Mouse (Mus musculus) lung, postnatal 10 days (tissue): ENCODE data around the gene Gpn2.
A peak's percentile ranks its signal among the peaks of the same experiment; 100 is the strongest.

Experiments used
- DNase-seq: peaks from one replicate; pipeline ENCODE4 v3.0.0; 2021

The Gpn2 gene

DNA sequence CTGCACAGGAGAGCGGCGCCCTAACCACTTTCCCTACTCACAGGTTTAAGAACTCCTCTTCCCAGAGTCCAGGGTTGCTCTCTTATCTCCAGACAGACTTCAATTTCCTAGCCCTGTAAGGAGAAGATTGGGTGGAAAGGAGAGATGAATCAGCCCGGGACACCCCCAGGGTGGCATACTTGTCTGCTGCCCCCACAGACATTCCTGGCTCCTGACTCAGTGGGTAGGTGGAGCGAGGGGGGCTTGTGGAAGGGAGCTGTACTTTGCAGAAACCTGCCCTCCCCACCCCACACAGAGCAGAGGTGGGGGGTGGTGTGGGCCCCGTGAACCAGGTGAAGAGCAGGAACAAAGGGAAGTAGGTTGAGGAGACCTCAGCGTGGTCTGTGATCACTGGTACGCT lies 11.4 kb downstream of the Gpn2 start:
- no peak for DNase-seq

DNA sequence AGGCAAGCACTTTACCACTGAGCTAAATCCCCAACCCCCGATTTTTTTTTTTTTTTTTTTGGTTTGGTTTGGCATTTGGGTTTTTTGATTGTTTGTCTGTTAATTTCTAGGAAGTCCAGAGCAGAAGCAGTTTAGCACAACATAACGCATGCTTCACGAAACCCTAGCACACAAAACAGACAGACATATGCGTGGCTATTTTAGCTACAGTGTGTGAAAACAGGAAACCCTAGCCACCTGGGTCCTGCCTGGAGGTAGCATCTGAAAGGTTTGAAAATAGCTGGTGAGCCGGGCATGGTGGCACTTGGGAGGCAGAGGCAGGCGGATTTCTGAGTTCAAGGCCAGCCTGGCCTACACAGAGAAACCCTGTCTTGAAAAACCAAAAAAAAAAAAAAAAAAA lies 11.9 kb downstream of the Gpn2 start:
- no peak for DNase-seq

- DNase-seq = no peak
These were observed 14.5 kb downstream of the Gpn2 start for GRCm38 (mm10) chr4:133598616-133599015.

DNA sequence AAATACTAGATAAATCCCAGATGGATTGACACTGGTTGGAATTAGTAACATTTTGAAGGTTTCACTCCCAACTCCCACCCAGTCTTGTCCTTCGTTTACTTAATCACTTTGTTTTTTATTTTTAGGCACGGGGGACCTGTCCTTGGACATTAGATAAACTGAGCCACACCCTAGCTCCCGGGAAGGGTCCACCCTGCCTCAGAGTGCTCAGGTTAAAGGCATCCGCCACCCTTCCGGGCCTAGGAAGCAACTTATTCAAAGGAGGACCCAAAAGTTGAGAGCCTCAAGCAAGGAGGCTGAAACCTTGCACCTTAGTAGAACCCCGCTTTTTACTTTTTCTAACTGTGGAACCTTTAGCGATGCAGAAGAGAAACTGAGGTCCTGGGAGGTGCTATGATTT lies 15.0 kb downstream of the Gpn2 start:
- DNase-seq = no peak

DNA sequence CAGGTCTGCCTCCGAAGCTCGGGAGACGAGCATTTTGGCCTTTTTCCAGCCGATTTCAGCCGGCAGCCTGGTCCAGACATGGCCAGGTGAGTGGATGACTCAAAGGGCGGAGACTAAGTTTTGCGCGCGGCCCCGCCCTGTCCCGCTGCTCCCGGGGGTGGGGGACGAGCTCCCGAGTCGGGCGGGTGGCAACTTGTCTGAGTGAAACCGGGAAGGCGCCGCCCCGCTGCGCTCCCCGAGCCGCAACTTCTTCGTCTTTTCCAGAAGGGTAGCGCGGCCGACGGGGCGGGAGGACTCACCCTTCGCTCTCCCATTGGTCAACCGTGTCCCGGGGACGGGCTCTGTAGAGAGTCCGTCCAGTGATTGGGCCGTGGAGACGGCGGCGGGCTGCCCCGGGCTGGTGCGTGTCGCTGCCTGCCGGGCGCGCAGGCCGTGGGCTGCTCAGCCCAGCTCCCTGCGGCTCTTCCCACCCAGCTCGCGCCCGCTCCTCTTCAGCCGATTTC lies 15.5 kb downstream of the Gpn2 start:
- DNase-seq = peak; percentile 95

- no peak for DNase-seq
These were observed 16.1 kb downstream of the Gpn2 start for GRCm38 (mm10) chr4:133600306-133600705.

GRCm38 (mm10) chr4:133601721-133602218 lies 17.6 kb downstream of the Gpn2 start, which contains the start of gene Sfn:
TSS of gene Sfn (minus strand) at chr4:133602168.
- peak; percentile 82 for DNase-seq

DNA sequence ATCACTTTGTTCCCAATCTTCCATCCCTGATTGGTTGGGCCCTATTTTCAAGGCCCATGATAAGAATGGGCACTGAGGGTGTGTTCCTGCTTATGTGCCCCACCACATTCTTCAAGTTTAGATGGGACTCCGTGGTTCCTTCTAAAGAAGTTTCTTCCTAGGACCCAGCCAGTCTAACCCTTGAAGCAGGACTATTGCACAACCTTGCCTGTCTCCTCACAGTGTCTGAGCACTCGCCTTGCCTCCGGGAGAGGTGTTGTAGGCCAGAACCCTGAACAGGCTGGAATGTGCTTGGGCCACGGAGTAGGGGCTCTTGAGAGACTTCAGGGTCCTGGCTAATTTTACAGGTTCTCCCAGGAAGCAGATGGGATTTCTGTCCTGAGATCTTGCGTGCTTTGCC lies 18.9 kb downstream of the Gpn2 start:
- DNase-seq = no peak

GRCm38 (mm10) chr4:133604175-133604574 lies 20.0 kb downstream of the Gpn2 start:
- no peak for DNase-seq

DNA sequence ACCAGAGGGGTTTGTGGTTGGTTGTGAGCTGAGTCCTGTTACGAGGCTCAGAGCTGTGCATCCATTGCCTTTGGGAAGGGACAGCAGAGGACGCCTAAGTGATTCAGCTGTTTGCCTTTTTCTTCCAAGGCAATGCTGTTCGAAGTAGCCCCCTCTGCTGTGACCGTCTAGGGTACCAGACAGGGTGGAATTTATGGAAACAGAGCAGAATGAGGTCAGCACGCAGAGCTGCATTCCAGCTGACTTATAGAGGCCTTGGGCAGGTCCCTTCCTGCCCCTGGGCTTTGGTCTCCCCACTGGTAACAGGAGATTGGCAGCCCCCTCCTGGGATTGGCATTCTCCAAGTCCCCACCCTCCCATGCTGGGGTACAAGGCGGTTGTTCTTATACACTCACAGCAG lies 20.7 kb downstream of the Gpn2 start:
- no peak for DNase-seq

GRCm38 (mm10) chr4:133605330-133605729 lies 21.2 kb downstream of the Gpn2 start:
- peak; percentile 47 for DNase-seq

DNA sequence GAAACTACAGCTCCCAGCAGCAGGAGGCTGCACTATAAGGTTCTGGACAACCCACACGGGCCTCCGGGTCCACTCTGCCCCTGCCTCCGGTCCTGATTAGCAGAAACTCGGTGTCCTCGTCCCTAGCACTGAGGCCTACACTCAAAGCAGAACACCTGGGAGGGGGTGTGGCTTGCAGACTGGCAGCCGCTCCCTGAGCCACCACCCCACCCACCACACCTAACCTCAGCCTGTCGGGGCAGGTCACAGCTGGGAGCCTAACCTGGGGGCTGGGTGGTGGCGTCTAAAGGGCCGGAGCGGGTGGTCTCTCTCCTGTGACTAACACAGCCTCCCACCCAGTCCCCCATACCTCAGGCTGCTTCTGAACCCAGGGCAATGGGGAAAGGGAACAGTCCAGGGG lies 23.1 kb downstream of the Gpn2 start:
- DNase-seq = no peak

DNA sequence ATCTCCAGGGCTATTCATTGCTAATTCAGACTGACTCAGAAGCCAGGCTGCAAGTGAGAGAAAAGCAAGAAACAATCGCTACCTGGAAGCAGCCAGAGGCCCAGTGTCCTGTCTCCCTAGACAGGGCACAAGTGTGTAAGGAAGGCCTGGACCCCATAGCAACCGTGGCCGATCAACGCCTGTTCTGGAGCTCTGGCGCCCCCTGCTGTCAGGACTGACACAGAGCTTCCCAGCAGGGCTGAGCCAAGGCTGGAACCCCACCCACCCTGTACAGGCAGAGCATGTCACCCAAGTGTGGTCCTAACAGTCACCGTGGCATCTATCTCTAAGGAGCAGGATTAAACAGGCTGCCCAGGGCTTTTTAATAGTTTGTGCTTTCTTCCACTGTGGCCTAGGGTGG lies 25.6 kb downstream of the Gpn2 start:
- peak; percentile 92 for DNase-seq

DNA sequence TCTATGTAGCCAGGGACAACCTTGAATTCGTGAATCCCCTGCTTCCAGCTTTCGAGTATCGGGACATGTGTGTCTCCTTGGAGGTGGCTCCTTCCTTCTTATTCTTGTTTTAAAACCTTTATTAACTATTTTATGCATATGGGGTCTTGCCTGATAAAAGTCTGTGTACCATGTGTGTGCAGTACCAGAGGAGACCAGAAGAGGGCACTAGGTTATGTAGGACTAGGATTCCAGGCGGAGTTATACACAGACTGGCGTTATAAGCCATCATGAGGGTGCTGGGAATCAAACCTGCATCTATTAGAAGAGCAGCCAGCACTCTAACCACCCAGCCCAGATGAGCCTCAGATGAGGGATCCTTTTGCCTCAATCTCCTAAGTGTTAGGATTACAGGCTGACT lies 27.7 kb downstream of the Gpn2 start:
- no peak for DNase-seq

DNA sequence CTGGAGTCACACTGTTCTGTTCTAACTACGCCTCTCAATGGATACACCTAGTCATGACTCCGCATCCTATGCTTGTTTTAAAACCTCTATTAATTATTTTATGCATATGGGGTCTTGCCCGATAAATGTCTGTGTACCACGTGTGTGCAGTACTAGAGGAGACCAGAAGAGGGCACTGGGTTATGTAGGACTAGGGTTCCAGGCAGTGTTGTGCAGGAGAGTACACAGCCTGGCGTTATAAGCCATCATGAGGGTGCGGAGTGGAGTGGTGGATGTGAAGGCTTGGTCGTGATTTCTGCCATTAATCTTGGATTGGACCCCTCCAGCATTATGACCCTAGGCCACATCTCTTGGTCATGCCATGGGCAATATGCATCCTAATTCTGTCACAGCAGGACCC lies 28.3 kb downstream of the Gpn2 start:
- DNase-seq = no peak

GRCm38 (mm10) chr4:133613026-133613425 lies 28.9 kb downstream of the Gpn2 start:
- no peak for DNase-seq

DNA sequence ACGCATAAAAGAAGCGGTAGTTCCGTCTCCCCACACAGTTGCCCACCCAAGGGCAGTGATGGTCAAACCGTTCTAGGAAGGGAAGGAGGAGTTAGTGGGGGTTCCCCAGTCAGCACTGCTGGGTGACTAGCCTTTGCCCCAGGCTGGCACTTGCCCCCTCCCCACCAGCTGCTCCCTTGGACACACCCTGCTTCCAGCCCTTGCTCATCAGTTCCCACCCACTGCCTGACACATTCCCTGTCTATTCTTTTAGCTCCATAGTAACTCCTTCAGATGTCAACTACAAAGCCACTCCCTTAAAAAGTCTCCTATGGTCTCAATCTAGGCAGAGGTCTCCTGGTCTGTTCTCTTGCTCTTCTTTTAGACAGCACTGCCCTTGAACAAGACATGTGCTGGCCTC lies 29.7 kb downstream of the Gpn2 start:
- no peak for DNase-seq

- peak; percentile 83 for DNase-seq
These were observed 30.2 kb downstream of the Gpn2 start for GRCm38 (mm10) chr4:133614274-133614761.

GRCm38 (mm10) chr4:133615416-133615815 lies 31.3 kb downstream of the Gpn2 start:
- no peak for DNase-seq

DNA sequence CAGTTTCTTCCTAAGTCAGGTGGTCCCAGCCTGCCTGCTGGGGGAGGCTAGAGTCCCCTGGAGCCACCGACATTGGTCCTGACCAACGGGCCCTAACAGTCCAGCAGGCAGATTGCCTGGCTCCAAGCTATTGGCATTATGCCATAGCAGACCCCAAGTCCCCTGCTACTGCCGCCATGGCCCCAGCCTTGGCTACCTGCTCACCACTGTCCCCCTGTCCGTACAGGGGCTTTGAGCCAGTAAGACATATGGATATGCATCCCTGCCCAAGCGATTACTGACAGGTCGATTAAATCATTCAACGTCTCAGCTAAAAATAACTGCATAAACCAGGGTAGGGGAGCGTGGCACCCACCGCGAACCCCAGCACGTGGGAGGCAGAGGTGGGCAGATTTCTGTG lies 33.8 kb downstream of the Gpn2 start:
- no peak for DNase-seq

DNA sequence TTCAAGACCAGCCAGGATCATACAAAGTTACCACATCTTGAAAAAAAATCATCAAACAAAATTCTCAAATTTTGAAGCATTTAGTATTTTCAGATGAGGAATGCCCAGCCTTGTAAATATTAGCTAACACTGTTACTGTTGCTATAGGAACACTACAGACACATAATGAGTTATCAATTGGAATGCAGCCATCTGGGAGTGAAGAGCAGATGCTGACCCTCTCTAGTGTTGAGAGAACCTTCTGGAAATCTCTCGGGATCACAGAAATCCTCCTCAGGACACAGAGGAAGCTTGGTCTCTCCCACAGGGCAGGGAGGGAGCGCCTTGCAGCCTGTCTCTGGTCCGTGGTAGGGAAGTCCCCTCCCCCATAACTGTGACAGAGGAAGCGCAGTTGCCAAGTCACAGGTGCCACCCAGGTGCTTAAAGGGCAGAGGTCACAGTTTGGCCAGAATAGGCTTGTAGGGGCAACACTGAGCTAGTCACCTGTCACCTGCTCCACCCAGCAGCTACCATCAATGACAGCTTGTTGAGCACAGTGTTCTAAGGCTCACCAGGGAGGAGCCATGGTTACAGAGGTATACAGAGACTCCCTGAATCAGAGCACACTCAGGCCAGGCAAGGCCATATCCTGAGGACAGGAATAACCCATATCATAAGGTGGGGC lies 35.4 kb downstream of the Gpn2 start:
- no peak for DNase-seq

- DNase-seq = no peak
These were observed 36.5 kb downstream of the Gpn2 start for GRCm38 (mm10) chr4:133620668-133621067.

- DNase-seq = no peak
These were observed 38.1 kb downstream of the Gpn2 start for GRCm38 (mm10) chr4:133622161-133622695.

DNA sequence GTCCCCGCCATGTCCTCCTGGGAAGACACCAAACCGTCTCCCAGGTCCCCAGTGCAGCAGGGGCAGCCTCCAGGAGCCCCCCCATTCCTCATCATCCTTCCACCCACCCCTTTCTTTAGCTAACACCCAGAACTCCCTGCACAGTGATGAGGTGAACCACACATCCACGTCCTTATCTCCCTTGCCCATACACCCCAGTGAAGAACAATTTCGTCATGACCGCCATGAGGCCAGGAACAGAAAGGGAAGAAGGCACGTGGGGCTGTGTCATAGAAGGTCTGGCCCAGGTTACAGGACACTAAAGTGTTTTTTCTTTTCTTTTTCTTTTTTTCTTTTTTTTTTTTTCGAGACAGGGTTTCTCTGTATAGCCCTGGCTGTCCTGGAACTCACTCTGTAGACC lies 40.7 kb downstream of the Gpn2 start:
- no peak for DNase-seq
